8 mouse cellular contexts compared by ENCODE assay signal in genomic region chr2:72054280-72054679, GRCm38 (mm10).
A peak's percentile ranks its signal among the peaks of the same experiment; 100 is the strongest.
DNase-seq lines count a peak whose midpoint lies in the region; ATAC-seq and TF ChIP-seq lines count a peak whose summit lies in the region.

No protein-coding gene starts in this region.

- H3K9me3 ChIP-seq in intestine, embryonic 14.5 days (ENCODE audit: control insufficient read depth, low read length) = no peaks in the 10 kb centered on the region
- H3K9me3 ChIP-seq in lung, postnatal 0 days (ENCODE audit: low read length) = no peaks in the 10 kb centered on the region

- ATAC-seq in intestine, embryonic 14.5 days (replicated peaks; ENCODE audit: low FRiP score, low TSS enrichment, low read depth) = no peak
- ATAC-seq in lung, postnatal 0 days = peak; percentile 65

- H3K4me2 ChIP-seq in intestine, embryonic 14.5 days (ENCODE audit: low read length) = peak overlapping the region; percentile 33
- peak overlapping the region; percentile 50 for H3K4me2 ChIP-seq in lung, postnatal 0 days (replicated peaks; ENCODE audit: low read depth, low read length)

- no peak overlapping the region for H3K9ac ChIP-seq in intestine, embryonic 14.5 days (ENCODE audit: low read length)
- no peak overlapping the region for H3K9ac ChIP-seq in lung, postnatal 0 days (replicated peaks; ENCODE audit: low read depth)

- H3K27ac ChIP-seq in layer of hippocampus, adult 2 months = peak overlapping the region; percentile 78
- no peak overlapping the region for H3K27ac ChIP-seq in intestine, embryonic 14.5 days (ENCODE audit: low read depth)
- H3K27ac ChIP-seq in lung, postnatal 0 days (ENCODE audit: low read length) = peak overlapping the region; percentile 79

- H3K27me3 ChIP-seq in intestine, embryonic 14.5 days (replicated peaks; ENCODE audit: control insufficient read depth, insufficient read depth, low read length) = no peaks in the 10 kb centered on the region
- no peaks in the 10 kb centered on the region for H3K27me3 ChIP-seq in lung, postnatal 0 days (replicated peaks; ENCODE audit: insufficient read depth, low read length)

- TF ChIP-seq EP300 in lung, postnatal 0 days (IDR thresholded peaks at IDR 0.05) = peak; percentile 30; the same call in 1 of the 2 replicates

- no peak for TF ChIP-seq CTCF in layer of hippocampus, adult 2 months (conservative IDR thresholded peaks at IDR 0.05)
- TF ChIP-seq CTCF in lung, postnatal 0 days (IDR thresholded peaks at IDR 0.05) = no peak

- H3K4me1 ChIP-seq in intestine, embryonic 14.5 days (replicated peaks; ENCODE audit: control insufficient read depth, insufficient read depth, low read length) = peaks cover 5% of the 10 kb centered on the region; the same call in 1 of the 2 replicates
- H3K4me1 ChIP-seq in lung, postnatal 0 days (ENCODE audit: insufficient read depth, low read depth, low read length) = no peaks in the 10 kb centered on the region; the same call in 1 of the 2 replicates

- H3K36me3 ChIP-seq in intestine, embryonic 14.5 days (ENCODE audit: control insufficient read depth, insufficient read depth, low read length) = no peaks in the 10 kb centered on the region
- H3K36me3 ChIP-seq in lung, postnatal 0 days (ENCODE audit: insufficient read depth, low read length) = no peaks in the 10 kb centered on the region

- DNase-seq in layer of hippocampus, adult 2 months (ENCODE audit: low spot score in 2 of 2) = no peak
- no peak for DNase-seq in layer of hippocampus, adult 11-12 months (ENCODE audit: low spot score)
- peak; percentile 49 to 76 for DNase-seq in heart, adult 18-20 months
- DNase-seq in intestine, embryonic 14.5 days (ENCODE audit: low spot score) = no peak
- DNase-seq in lung, postnatal 0 days (ENCODE audit: low spot score) = peak; percentile 54
- no peak for DNase-seq in thymus, postnatal 0 days (ENCODE audit: low spot score)
- no peak for DNase-seq in frontal cortex, postnatal 10 days (ENCODE audit: low spot score in 2 of 2)
- DNase-seq in frontal cortex, postnatal 36 days (ENCODE audit: low spot score in 2 of 2) = no peak

- H3K4me3 ChIP-seq in layer of hippocampus, adult 2 months = peak overlapping the region; percentile 42
- H3K4me3 ChIP-seq in intestine, embryonic 14.5 days (ENCODE audit: low read depth, low read length) = no peak overlapping the region
- H3K4me3 ChIP-seq in lung, postnatal 0 days (ENCODE audit: low read depth, low read length) = 0 out of 2 replicates have a peak overlapping the region, but pooled peaks have one; percentile 10

- 68% methylated on average over 5 of the region's 5 CpGs for WGBS in intestine, embryonic 14.5 days
- WGBS in lung, postnatal 0 days = 34% methylated on average over 5 of the region's 5 CpGs

Comparison
In these comparisons a context has a peak if more than half of its experiments do, and no peak if none do; other contexts are left out.
1. DNase-seq: peak in heart, adult 18-20 months (2 of 2) and lung, postnatal 0 days (single experiment); none in layer of hippocampus, adult 2 months (0 of 2), layer of hippocampus, adult 11-12 months (single experiment), intestine, embryonic 14.5 days (single experiment), thymus, postnatal 0 days (single experiment), frontal cortex, postnatal 10 days (0 of 2) and frontal cortex, postnatal 36 days (0 of 2).